Mouse (Mus musculus) CH12.LX (cell line): ENCODE results near the gene Nova2.

ENCODE experiments used
- CTCF ChIP-seq, 2 experiments: IDR thresholded peaks in 1 of 2; conservative IDR thresholded peaks in 1 of 2; 2 replicates each; pipeline ENCODE4 v1.5.1; 2011 to 2012; ENCODE audit warnings: low read depth in 2 of 2, low read length in 2 of 2, improper control_type of control experiment in 1 of 2, inconsistent platforms in 1 of 2, mild to moderate bottlenecking in 1 of 2, moderate library complexity in 1 of 2
- EP300 ChIP-seq: IDR thresholded peaks from 2 replicates; pipeline ENCODE4 v1.6.1; 2011; ENCODE audit warnings: low read length, improper control_type of control experiment
- MEF2A ChIP-seq: IDR thresholded peaks from 2 replicates; pipeline ENCODE4 v1.6.1; 2014; ENCODE audit warnings: low read depth, mild to moderate bottlenecking, inconsistent platforms, low read length, improper control_type of control experiment, borderline replicate concordance
- NRF1 ChIP-seq: IDR thresholded peaks from 2 replicates; pipeline ENCODE4 v1.6.1; 2014; ENCODE audit warnings: low read depth, mild to moderate bottlenecking, inconsistent platforms, low read length, improper control_type of control experiment, moderate library complexity
- POLR2A ChIP-seq: IDR thresholded peaks from 2 replicates; pipeline ENCODE4 v1.6.1; 2011; ENCODE audit warnings: low read depth, mild to moderate bottlenecking, improper control_type of control experiment, low read length
- POLR2AphosphoS2 ChIP-seq: IDR thresholded peaks from 2 replicates; pipeline ENCODE4 v1.6.1; 2011; ENCODE audit warnings: low read depth, low read length, improper control_type of control experiment
- TCF12 ChIP-seq: IDR thresholded peaks from 2 replicates; pipeline ENCODE4 v1.6.1; 2014; ENCODE audit warnings: low read depth, mild to moderate bottlenecking, inconsistent platforms, low read length, improper control_type of control experiment
- USF1 ChIP-seq: IDR thresholded peaks from 2 replicates; pipeline ENCODE4 v1.6.1; 2014; ENCODE audit warnings: low read depth, mild to moderate bottlenecking, inconsistent platforms, low read length, improper control_type of control experiment

- TF ChIP-seq CTCF (conservative IDR thresholded peaks at IDR 0.05 in 1 of 2, IDR thresholded peaks at IDR 0.05 in 1 of 2; ENCODE audit: low read depth in 2 of 2, low read length in 2 of 2) (no peak), USF1 (no peak), TCF12 (no peak), POLR2A (no peak), POLR2AphosphoS2 (no peak), EP300 (no peak), MEF2A (no peak), NRF1 (no peak)
Measured at GRCm38 (mm10) chr7:19012882-19013281, 87.2 kb downstream of the Nova2 start.
